Mouse (Mus musculus) heart, postnatal 10 days (tissue): ENCODE data around the gene Cyp4f18. TPM values are rescaled to one million over a fixed set of nuclear protein-coding genes. Genes with fewer than 3 reads are reported as not detected.
A peak's percentile ranks its signal among the peaks of the same experiment; 100 is the strongest.
"Not testable (repeated sequence)": the region's sequence is repeated elsewhere in the genome, so short reads cannot be mapped to it uniquely, and the experiment has no call there.

Experiments used
- DNase-seq, 2 experiments: peaks; one replicate each; pipeline ENCODE4 v3.0.0; 2021
- intact Hi-C: fragments of 180-260 bp; cut with DNase I; formaldehyde crosslinking; loops from one replicate; pipeline ENCODE4 v1.15.1; 2025
- total RNA-seq, 2 experiments: library from RNA; stranded (reverse); gene quantifications; 2 replicates each; pipeline ENCODE4 v1.2.3; 2021

The Cyp4f18 gene
- 1 to 10 TPM in 1 of 2 experiments, under 1 TPM in 1; 0.30 to 1.3 TPM for total RNA-seq

DNA sequence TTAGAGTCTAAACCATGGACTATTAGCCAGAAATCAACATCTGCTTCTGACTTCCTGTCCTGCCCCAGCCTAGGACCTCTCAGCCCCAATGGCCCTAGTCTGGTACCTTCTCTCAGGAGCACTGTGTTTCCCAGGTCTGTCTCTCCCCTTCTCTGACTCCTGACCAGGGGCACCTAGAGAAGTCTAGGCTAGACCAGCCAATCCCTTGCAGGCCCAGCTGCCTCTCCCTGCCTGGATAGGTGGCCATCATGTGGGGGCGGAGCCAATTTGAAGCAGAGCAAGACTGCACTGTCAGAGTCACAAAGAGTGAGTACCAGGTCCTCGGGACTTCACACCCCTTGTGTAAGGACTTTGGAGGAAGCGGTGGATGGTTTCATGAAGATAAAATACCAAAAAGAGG lies at the start of gene Cyp4f18:
TSS of gene Cyp4f18 (minus strand) at position 154 of the 400 bp plus-strand sequence.
- DNase-seq: no peak
- intact Hi-C loops: no loop called here

DNA sequence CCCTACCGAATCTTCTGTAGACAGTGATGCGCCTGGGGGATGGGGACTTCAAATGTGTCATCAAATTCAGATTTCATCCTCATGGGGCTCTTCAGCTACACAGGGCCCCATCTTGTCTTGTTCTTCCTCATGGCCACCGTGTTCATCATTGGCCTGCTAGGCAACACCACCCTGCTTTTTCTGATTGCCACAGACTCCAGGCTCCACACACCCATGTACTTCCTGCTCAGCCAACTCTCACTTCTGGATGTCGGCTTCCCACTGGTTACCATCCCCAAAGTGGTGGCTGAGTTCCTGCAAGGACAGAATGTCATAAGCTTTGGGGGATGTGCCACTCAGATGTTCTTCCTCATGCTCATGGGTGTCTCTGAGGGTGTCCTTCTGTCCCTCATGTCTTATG lies 48.2 kb upstream of the Cyp4f18 start:
- DNase-seq, intact Hi-C loops: not testable (repeated sequence)

DNA sequence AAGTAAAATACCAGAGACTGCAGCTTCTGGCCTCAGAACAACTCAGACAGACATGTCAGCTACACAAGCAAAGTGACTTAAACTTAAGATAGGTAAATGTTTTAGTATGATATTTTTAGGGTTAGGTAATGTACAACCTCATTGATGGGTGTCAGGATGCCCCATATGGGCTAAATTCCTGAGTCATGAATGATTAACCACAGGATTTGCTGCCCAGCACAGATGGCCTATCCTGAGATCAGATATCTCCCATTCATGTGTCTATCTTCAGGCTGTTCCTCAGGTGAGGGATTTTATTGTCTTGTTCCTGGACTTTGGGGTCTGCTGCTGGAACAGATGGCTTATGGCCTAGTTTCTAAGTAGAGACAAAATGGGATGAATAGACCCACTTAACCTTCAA lies 45.2 kb upstream of the Cyp4f18 start:
- DNase-seq, intact Hi-C loops: not testable (repeated sequence)

DNA sequence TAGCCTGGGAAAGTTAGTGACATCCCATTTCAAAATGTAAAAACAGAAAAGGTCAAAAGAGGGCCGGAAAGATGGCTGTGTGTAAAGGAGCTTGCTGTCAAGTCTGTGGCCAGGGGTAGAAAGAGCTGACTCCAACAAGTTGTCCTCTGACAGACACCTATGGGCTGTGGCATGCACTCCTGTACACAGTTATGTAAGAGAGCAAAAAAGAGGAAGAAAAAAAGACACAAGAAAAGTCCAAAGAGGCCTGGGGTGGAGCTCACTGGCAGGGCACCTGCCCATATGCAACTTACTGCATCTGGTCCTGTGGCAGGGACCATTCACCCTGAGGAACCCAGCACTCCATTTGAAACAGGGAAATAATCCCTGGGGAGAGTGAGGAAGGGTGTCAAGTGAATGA lies 33.1 kb upstream of the Cyp4f18 start:
- intact Hi-C loops: no loop called here
- DNase-seq: no peak

DNA sequence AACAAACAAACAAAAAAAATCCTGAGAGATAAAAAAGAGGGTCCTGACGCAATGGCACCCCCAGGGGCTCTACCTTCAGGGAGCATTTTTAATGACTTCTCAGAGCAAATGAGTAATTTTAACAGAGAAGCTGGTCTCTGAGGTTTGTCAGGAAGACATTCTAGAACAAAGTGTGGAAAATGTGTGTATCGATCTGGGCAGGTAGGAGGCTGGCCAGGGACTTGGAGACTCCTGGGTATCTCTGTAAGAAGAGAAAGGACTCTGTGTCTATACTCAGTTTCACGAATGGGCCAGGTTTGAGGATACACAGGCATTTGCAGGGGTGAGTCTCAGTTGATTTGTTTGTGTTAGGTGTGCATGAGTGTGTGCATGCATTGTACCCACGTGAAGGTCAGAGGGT lies 31.5 kb upstream of the Cyp4f18 start, which contains the start of gene Olfr372:
TSS of gene Olfr372 (plus strand) at position 301 of the 400 bp plus-strand sequence.
- intact Hi-C loops, DNase-seq: not testable (repeated sequence)

DNA sequence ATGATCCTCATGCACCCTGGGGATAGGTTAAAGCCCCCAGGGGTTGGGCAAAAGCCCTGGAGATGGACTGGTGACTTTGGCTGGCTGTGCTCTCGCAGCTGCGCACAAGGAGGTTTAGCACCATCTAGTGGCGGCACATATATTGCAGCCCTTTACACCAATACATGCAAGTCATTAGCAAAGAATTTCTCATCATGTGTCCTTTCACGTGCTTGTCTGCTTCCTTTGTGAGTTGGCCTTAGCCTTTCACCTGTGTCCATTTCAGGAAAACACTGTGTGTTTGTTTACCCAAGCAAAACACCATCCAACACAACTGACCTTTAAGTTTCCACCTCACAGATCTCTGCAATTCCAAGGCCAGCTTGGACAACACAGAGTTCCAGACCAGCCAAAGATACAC lies 23.5 kb upstream of the Cyp4f18 start:
- intact Hi-C loops: not testable (repeated sequence)
- peak; percentile 52 to 65 for DNase-seq

DNA sequence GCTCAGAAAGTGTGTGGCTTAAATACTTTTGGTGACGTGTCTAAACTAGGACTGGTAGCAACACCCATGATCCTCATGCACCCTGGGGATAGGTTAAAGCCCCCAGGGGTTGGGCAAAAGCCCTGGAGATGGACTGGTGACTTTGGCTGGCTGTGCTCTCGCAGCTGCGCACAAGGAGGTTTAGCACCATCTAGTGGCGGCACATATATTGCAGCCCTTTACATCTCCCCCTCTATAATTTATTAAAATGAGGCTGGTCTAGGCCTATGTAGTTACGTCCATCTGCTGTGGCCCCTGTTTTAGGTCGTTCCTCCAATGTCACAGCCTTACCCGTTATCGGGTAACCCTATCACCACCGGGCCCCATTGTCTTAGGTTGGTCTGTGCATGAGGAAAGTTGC lies 15.5 kb upstream of the Cyp4f18 start:
- DNase-seq: peak in 1 of 2 experiments; percentile 55
- intact Hi-C loops: not testable (repeated sequence)

DNA sequence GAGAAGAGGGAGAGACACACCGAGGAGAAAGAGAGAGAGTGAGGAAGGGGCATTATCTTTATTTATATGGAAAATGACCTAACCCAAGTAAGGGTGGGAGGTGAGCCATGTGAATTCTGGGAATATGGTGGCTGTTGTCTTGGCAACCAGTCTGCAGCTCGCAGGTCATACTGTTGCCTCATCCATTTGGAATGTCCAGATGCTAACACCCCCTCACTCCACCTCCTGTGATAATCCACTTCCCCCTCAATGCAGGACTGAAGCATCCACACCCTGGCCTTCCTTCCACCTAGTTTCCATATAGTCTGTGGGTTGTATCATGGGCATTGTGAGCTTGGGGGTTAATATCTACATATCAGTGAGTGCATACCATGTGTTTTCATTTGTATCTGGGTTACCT lies 10.4 kb upstream of the Cyp4f18 start:
- intact Hi-C loops: no loop called here
- no peak for DNase-seq

DNA sequence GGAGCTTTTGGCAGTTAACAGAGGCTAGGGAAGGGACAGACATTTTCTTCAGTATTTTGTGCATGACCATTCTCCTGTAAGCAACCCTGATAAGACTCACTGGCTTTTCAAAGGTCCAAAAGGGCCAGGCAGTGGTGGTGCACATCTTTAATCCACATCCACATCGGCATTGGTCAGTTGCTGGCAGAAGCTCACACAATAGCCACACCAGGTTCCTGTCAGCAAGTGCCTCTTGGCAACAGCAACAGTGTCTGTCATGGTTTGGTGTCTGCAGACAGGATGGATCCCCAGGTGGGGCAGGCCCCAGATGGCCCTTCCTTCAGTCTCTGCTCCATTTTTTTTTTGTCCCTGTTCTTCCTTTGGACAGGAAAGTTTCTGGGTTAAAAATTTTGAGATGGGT lies 9.6 kb upstream of the Cyp4f18 start:
- intact Hi-C loops, DNase-seq: not testable (repeated sequence)

DNA sequence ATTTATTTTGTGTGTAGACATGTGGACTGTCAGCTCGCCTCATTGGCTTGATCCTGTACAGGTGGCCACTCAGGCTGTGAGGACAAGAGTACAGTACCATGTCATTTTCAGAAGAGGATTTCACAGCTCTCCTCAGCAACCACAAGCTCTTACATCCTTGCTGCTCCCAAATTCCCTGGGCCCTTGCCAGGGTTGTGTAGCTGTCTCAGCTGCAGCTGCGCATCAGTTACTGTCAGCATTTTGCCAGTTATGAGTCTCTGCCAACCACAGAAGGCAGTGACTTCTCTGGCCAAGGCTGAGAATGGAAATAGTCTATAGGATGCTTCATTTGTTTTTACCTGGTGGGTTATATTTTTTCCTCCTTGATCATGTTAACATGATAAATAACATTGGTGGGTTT lies 8.7 kb upstream of the Cyp4f18 start:
- intact Hi-C loops: no loop called here
- DNase-seq: no peak

DNA sequence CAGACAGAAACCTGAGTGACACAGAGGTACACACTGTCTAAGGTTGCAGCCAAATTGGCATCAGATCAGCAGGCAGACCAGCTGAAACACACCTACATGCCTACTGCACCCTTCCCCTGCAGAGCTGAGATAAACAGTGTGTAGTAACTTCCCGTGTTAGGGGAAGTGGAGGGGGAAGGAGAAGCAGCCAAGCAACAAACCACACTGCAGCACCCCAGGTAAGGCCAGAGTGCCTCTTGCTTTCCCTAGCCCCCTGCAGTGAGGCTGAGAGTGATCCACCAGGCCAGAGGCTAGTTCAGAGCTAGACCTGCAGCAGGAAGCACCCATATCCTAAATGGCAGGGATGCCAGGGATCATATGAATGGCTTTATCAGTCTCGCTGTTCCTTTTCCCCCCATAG lies 7.9 kb upstream of the Cyp4f18 start:
- DNase-seq, intact Hi-C loops: not testable (repeated sequence)

DNA sequence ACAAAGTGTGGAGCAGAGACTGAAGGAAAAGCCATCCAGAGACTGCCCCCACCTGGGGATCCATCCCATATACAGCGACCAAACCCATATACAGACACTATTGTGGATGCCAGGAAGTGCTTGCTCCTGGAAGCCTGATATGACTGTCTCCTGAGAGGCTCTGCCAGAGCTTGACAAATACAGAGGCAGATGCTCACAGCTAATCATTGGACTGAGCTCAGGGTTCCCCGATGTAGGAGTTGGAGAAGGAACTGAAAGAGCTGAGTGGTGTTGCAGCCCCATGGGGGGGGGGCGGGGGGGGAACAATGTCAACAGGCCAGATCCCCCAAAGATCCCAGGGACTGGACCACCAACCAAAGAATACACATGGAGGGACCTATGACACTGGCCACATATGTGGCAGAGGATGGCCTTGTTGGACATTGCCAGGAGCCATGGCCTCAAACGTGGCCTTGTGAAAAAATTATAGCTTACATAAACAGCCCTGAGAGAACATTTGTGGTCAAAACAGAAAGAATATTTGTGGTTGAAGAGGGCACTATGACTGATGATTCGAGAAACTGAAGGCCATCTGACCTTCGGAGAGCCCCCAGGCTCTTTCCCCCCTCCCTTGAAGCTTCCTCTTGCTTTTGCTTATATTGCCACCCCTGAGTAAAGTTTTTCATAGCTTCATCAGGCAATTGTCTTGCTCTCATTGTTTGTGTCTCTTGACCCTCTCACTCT lies 4.2 kb upstream of the Cyp4f18 start:
- not testable (repeated sequence) for DNase-seq
- intact Hi-C loops: loop anchor here (2.0 kb wide), 1 partner anchor 81 kb away; no protein-coding TSS in a partner anchor

DNA sequence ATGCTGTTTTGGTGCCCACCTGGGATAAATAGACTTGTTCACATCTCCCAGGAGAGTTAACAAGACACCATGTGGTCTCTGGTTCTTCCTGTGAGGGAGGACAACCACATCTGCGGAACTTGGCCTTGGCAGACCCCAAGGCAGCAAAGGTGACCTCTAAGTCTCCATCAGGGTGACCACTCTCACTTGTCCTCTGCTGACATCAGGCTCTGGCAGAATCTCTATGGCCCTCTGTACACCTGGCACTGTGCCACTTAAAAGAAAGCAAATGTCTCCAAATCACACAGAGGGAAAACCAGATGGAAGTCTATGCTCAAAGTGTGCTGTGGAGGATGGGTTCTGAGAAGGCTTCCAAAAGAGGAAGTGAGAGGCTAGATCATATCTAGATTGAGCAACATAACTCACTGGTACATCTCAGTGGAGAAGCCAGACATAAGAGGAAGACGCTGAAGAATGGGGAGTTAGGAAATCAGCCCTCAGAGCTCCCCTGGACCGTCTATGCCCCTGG lies 1.2 kb downstream of the Cyp4f18 start:
- DNase-seq: peak; percentile 24 to 32
- intact Hi-C loops: no loop called here

DNA sequence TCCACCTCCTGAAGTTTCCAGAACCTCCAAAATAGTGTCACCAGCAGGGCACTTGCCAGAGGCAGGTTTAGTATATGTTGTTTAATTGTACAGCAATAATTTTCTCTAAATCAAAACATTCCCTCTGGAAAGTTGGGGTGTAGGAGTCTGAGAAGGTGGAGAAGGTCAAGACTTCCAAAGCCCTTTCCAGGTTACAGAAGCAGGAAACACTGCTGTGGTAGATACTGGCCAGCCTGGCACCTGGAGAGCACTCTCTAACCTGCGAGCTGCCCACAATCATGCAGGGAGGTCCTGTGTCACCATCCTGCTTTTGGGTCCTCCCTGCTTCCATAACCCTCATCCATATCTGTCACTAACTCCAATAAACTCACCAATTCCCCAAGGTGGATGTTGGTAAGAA lies 2.7 kb downstream of the Cyp4f18 start:
- no peak for DNase-seq
- intact Hi-C loops: no loop called here

DNA sequence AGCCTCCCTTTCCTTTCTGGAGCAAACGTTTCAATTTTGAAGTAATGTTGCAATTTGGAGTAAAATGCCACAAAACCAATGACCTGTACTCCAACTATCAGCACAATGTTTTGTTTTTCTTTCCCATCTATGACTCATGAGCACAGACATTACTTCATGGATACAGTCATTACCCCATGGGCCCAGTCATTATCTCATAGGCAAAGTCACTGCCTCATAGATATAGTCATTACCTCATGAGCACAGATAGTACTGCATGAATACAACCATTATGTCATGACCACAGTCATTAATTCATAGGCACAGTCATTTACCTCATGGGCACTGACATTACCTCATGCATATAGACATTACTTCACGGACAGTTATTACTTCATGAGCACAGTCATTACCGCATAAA lies 3.5 kb downstream of the Cyp4f18 start:
- no peak for DNase-seq
- intact Hi-C loops: no loop called here

DNA sequence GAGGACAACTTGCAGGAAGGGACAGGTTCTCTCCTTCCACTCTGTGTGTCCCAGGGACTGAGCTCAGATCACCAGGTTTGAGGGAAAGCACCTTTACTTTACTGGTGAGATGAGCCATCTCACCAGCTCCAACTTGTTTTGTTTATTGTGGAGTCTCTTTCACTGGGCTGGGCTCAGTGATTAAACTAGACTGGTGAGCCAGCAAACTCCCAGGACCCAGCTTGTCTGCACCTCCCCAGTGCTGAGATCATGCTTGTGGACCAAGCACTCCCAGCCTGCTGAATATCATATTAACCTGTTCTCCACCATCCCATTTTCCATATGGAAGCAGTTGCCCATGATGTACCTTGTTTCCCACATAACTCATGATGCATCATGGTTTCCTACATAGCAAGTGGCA lies 6.5 kb downstream of the Cyp4f18 start:
- no peak for DNase-seq
- intact Hi-C loops: loop anchor here (2.0 kb wide), 1 partner anchor 96 kb away; no protein-coding TSS in a partner anchor

DNA sequence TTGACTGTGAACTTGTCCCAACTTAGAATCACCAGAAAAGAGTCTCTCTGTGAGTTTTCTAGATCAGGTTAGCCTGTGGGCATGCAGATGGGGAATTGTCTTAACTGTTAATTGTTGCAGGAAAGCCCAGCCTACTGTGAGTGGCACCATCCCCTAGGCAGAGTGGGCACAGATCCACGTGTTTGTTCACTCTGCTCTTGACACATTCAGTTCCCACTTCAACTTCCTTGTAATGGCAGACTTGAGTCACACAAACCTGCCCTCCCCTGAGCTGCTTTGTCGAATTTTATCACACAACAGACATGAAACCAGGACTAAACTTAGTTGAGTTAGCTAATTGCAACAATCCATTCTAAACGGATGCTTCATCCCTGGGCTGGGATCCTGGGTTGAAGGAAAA lies 9.2 kb downstream of the Cyp4f18 start:
- no peak for DNase-seq
- intact Hi-C loops: no loop called here

DNA sequence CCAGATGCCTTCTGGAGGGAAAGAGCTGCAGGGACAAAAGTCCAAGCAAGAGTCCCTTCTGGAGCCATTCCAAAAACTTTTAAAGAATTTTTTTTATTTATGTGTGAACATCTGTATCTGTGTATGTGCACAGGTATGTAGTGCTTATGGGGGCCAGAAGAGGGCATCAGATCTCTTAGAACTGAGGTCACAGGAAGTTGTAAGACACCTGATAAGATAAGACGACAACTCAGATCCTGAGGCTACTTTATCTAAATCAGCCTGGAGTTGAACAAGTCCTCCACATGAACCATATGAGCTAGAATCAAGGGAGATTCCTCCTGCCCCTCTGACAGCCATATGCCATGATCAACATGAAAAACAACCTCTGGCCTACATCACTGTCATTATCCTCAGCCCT lies 10.0 kb downstream of the Cyp4f18 start:
- intact Hi-C loops: no loop called here
- DNase-seq: no peak

DNA sequence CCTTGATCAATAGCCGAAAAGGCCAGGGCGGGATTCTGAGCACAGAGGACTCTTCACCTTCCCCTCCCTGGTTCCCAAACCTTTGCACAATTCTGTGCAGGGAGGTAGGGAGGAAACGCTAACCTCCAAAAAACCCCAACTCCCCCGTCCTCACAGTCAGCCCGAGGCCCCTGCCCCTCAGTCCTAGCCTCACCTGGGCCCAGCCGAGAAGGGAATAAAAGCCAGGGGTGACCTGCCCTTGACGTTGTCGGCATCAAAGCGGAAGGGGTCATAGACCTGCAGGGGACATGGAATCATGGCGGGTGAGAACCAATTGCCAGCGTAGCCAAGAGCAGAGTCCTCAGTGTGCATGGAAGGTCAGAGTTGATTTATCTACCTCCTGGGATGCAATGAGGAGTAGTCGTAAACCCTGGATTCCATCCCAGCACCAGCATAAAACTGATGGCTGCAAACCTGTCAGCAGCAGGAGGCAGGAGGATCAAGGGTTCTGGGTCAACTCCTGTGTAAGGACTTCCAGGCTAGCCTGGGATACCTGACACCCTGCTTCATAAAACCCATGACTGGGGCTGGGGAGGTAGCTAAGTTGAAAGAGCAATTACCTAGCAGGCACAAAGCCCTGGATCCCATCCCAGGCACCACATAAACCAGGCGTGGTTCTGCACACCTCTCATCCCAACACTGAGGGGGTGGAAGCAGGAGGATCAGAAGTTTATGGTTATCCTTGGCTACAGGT lies 20.4 kb downstream of the Cyp4f18 start:
- DNase-seq: no peak
- intact Hi-C loops: loop anchor here (10.0 kb wide), 1 partner anchor 234 kb away; no protein-coding TSS in a partner anchor

DNA sequence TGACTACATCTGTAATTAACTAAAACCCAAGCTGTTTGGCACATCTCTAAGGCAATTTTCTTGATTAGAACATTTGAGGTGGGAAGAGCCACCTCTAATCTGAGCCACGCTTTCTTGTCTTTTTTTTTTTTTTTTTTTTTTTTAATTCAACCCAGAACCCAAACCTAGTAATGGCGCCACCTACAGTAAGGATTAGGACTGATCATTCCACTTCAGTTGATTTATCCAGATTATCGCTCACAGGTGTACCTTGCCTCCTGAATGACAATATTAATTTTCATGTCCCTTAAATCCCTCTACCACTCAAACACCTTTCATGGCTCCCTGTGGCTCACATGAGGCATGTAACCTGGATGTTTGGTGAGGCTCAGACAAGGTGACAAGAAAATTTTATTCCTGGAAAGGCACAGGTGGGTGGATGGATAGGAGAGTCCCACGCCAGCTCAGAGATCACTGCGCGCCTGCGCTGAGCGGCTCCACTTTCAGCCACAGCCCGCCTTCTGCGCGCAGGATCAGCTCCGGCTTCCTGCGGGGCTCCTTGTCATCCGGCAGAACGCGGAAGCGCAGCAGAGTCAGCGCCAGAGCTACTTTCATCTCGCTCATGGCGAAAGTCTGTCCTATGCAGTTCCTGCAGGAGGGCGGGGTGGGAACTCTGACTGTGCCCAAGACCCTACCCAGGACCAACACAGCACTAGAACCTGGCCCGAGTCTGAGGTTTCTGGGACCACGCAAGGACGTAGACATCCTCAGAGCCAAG lies 21.1 kb downstream of the Cyp4f18 start:
- peak; percentile 49 to 58 for DNase-seq
- intact Hi-C loops: loop anchor here (10.0 kb wide), 1 partner anchor 233 kb away; no protein-coding TSS in a partner anchor

DNA sequence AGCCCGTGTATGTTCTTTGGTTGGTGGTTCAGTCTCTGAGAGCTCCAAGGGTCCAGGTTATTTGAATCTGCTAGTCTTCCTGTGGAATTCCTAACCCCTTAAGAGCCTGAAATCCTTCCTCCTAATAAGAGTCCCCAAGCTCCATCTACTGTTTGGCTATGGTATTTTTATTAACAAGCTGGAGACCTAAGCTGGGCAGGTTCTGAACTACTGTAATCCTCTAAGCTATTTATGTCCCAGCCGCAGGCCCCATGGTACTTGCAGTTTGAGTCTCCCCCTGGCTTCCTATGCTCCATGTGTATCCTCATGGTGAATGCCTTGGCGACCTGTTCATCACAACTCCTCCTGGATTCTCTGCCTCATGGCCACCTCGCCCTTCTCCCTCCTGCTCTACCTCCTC lies 24.8 kb downstream of the Cyp4f18 start:
- DNase-seq: peak; percentile 9 to 16
- intact Hi-C loops: loop anchor here (10.0 kb wide), 1 partner anchor 230 kb away; no protein-coding TSS in a partner anchor
